In the genomic region with DNA sequence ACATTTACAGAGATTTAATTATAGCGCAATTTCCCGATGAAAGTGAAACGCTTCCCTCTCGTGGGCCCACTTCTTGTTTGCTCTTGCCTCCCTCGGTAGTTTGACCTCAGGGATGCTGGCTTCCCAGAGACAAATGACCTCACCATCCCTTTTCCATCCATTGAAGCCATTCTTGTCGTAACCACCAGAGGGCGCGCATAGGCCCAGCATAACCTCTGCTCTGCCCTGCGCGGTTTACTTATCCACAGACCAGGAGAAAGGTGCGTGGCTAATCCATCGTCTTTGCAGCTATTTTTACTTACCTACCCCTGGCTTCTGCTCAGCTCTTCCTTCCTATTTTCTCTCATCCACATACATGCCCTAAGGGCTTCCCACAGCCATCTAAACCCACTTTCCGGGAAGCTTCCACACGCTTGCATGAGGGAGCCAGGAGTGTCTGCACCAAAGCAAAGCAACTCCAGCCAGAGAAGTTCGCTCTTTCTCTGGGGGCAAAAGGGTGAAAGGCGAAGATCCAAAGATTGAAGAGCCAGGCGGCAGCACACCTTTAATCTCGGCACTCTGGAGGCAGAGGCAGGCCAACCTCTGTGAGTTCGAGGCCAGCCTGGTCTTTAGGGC, we compare ENCODE assay signal across 8 mouse cellular contexts. TPM values are rescaled to one million over a fixed set of nuclear protein-coding genes. Genes with fewer than 3 reads are reported as not detected.
A peak's percentile ranks its signal among the peaks of the same experiment; 100 is the strongest.
DNase-seq lines count a peak whose midpoint lies in the region; ATAC-seq and TF ChIP-seq lines count a peak whose summit lies in the region.

No protein-coding gene starts in this region.

- H3K9me3 ChIP-seq in embryonic facial prominence, embryonic 11.5 days (replicated peaks; ENCODE audit: control insufficient read depth, low read length): no peaks in the 10 kb centered on the region

- peak; percentile 65; the same call in 1 of the 2 replicates for ATAC-seq in embryonic facial prominence, embryonic 11.5 days (replicated peaks; ENCODE audit: insufficient number of reproducible peaks, low FRiP score, low TSS enrichment, low read depth)

- no peaks in the 10 kb centered on the region for H3K4me1 ChIP-seq in embryonic facial prominence, embryonic 11.5 days (ENCODE audit: control insufficient read depth, insufficient read depth, low read length)
- no peaks in the 10 kb centered on the region for H3K4me1 ChIP-seq in kidney, adult 2 months (ENCODE audit: control insufficient read depth, insufficient read depth, low read length)

- H3K27me3 ChIP-seq in embryonic facial prominence, embryonic 11.5 days (ENCODE audit: control insufficient read depth, insufficient read depth, low read length): no peaks in the 10 kb centered on the region
- no peaks in the 10 kb centered on the region for H3K27me3 ChIP-seq in kidney, adult 2 months (replicated peaks; ENCODE audit: control insufficient read depth, insufficient read depth, low read length)
- H3K27me3 ChIP-seq in splenic B cell, adult 2 months (ENCODE audit: control insufficient read depth, insufficient read depth, low read length, poor library complexity, severe bottlenecking): no peaks in the 10 kb centered on the region

- peak; percentile 96 for TF ChIP-seq CTCF in kidney, adult 2 months (conservative IDR thresholded peaks at IDR 0.05; ENCODE audit: insufficient read depth, insufficient read length, low read depth, low read length)

- H3K27ac ChIP-seq in embryonic facial prominence, embryonic 11.5 days (replicated peaks; ENCODE audit: low read depth, low read length): no peak overlapping the region
- H3K27ac ChIP-seq in kidney, adult 2 months (ENCODE audit: insufficient read depth, low read depth, low read length): no peak overlapping the region

- H3K4me2 ChIP-seq in embryonic facial prominence, embryonic 11.5 days (ENCODE audit: low read depth, low read length): no peak overlapping the region

- peak; percentile 79 for DNase-seq in 416B (ENCODE audit: low read depth)
- peak; percentile 89 for DNase-seq in adrenal gland, postnatal 14 days
- DNase-seq in embryonic facial prominence, embryonic 11.5 days (ENCODE audit: low spot score): peak; percentile 88
- DNase-seq in heart, adult 8-10 months (ENCODE audit: low spot score): peak; percentile 79
- peak; percentile 88 for DNase-seq in kidney, adult 2 months
- peak; percentile 82 for DNase-seq in liver
- DNase-seq in naive thymus-derived CD4-positive, alpha-beta T cell, adult 2 months (ENCODE audit: low read depth): peak; percentile 85
- DNase-seq in splenic B cell, adult 2 months (ENCODE audit: low read depth, low spot score): peak; percentile 86

- no peak overlapping the region; the same call in 1 of the 2 replicates for H3K9ac ChIP-seq in embryonic facial prominence, embryonic 11.5 days (replicated peaks; ENCODE audit: low read length)

- 21% methylated on average over 19 of the region's 19 CpGs for WGBS in embryonic facial prominence, embryonic 11.5 days
- 22% methylated on average over 19 of the region's 19 CpGs for WGBS in kidney, adult 2 months

- TF ChIP-seq POLR2A in kidney, adult 2 months (IDR thresholded peaks at IDR 0.05; ENCODE audit: low read depth, low read length): no peak

- H3K4me3 ChIP-seq in embryonic facial prominence, embryonic 11.5 days (ENCODE audit: low read depth, low read length): no peak overlapping the region
- no peak overlapping the region for H3K4me3 ChIP-seq in kidney, adult 2 months (ENCODE audit: insufficient read depth, low read depth, low read length)

- H3K36me3 ChIP-seq in embryonic facial prominence, embryonic 11.5 days (replicated peaks; ENCODE audit: control insufficient read depth, insufficient read depth, low read depth, low read length): no peaks in the 10 kb centered on the region
- H3K36me3 ChIP-seq in kidney, adult 2 months (ENCODE audit: control insufficient read depth, insufficient read depth, low read length): no peaks in the 10 kb centered on the region
- no peaks in the 10 kb centered on the region for H3K36me3 ChIP-seq in splenic B cell, adult 2 months (ENCODE audit: control insufficient read depth, insufficient read depth, low read length, poor library complexity, severe bottlenecking)

RNA-seq across cellular contexts. Expression of a gene that starts 6.3 kb away (rescaled TPM):
- total RNA-seq in adrenal gland, postnatal 14 days (2021): not detected in 2 replicates
- polyA plus RNA-seq in embryonic facial prominence, embryonic 11.5 days (2014; fragmentation: Nextera tagmentation; extraction: Ambion mirVana): not detected in 2 replicates
- total RNA-seq in heart, adult 8-10 months (2022): not detected
- not detected in 2 replicates for polyA plus RNA-seq in kidney, adult 2 months (2012; rRNA removed)

RNA-seq across cellular contexts. Expression of a gene that starts 13.5 kb away (rescaled TPM):
- total RNA-seq in adrenal gland, postnatal 14 days (2021): 20.6 and 20.7 TPM in 2 replicates
- polyA plus RNA-seq in embryonic facial prominence, embryonic 11.5 days (2014; fragmentation: Nextera tagmentation; extraction: Ambion mirVana): 73.7 and 78.8 TPM in 2 replicates
- total RNA-seq in heart, adult 8-10 months (2022): 10 to 100 TPM; 15.4 to 18.6 (median 17.3) TPM
- 17.2 and 19.6 TPM in 2 replicates for polyA plus RNA-seq in kidney, adult 2 months (2012; rRNA removed)

RNA-seq across cellular contexts. Expression of a gene that starts 45.7 kb away (rescaled TPM):
- 19.4 and 20.1 TPM in 2 replicates for total RNA-seq in adrenal gland, postnatal 14 days (2021)
- 4.7 TPM in 2 replicates for polyA plus RNA-seq in embryonic facial prominence, embryonic 11.5 days (2014; fragmentation: Nextera tagmentation; extraction: Ambion mirVana)
- 10 to 100 TPM; 12.8 to 15.3 (median 14.4) TPM for total RNA-seq in heart, adult 8-10 months (2022)
- 11.4 and 11.8 TPM in 2 replicates for polyA plus RNA-seq in kidney, adult 2 months (2012; rRNA removed)
